Mouse (Mus musculus): ENCODE measurements around the gene Rccd1.

The Rccd1 gene

GRCm38 (mm10) chr7:80261372-80261990 is 62.8 kb downstream of the Rccd1 start:
- in situ Hi-C loops (cut with MboI; ENCODE audit: low sequenced_read_pairs), result no loop called here

DNA sequence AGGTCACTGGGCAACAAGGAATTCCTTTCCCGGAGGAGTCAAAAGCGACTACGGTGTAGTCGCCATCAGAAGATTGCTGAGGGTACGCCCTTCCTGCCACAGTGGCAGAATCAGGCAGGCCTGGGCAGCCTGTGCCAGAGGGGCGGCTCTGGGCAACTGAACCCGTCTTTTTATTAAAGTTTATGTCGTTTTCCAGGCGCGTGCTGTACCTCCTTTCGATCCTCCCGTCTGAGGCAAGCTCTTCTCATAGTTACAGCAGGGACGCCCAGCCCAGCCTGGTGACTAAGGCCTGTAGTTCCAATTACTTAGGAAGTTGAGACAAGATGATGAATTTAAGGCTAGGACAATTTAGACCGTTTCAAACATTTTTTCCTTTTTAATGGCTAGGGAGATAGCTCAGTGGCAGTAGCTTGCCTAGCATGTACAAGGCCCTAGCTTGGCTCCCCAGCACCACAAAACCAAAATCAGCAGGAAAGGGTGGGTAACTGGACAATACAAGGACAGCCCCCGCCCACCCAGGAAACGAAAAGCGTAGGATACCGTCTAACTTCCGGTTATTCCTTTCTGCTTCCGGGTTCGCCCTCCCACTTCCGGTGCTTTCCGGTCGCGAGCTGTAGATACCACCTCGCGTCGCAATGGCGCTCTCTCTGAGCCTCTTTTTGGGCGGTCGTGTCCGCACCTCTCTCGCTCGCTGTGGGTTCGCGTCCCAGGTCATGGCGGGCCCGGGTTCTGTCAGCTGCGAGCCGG is 63.5 kb downstream of the Rccd1 start, which contains the start of gene Ngrn:
Ngrn (plus strand) TSS at position 591 of the 747 bp plus-strand sequence.
- in situ Hi-C loops (cut with MboI; ENCODE audit: low sequenced_read_pairs), result no loop called here

DNA sequence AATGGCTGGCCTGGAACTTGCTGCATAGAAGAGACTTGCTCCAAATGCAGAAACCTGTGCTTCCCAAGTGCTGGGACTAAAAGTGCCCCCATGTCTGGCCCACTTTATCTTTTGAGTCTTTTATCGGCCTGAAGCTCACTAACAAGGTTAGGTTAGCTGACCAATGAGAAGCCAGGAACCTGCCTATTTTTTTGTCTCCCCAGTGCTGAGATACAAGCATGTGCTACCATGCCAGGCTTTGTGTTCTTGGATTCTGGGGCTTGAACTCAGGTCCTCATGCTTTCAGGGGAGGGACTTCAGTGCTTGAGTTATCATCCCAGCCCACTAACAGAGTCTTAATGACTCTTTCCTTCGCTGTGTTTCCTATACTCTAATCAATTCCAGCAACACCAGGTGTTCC is 66.5 kb downstream of the Rccd1 start:
- in situ Hi-C loops (cut with MboI; ENCODE audit: low sequenced_read_pairs), result no loop called here

GRCm38 (mm10) chr7:80255981-80256380 is 68.3 kb downstream of the Rccd1 start:
- in situ Hi-C loops (cut with MboI; ENCODE audit: low sequenced_read_pairs), result no loop called here

GRCm38 (mm10) chr7:80252886-80253285 is 71.4 kb downstream of the Rccd1 start:
- in situ Hi-C loops (cut with MboI; ENCODE audit: low sequenced_read_pairs), result no loop called here

DNA sequence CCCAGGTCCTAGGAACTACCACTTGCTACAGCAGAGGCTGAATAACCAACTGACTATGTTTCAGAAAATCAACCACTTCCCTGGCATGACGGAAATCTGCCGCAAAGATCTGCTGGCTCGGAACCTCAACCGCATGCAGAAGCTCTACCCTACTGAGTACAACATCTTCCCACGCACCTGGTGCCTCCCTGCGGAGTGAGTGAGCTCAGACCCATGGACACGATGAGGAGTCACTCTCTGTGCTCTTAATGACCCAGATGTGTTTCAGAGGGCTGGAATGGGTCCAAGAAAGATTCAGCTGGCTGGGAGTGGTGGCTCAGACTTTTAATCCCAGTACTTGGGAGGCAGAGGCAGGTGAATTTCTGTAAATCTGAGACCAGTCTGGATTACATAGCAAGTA is 71.8 kb downstream of the Rccd1 start:
- in situ Hi-C loops (cut with MboI; ENCODE audit: low sequenced_read_pairs), result no loop called here

DNA sequence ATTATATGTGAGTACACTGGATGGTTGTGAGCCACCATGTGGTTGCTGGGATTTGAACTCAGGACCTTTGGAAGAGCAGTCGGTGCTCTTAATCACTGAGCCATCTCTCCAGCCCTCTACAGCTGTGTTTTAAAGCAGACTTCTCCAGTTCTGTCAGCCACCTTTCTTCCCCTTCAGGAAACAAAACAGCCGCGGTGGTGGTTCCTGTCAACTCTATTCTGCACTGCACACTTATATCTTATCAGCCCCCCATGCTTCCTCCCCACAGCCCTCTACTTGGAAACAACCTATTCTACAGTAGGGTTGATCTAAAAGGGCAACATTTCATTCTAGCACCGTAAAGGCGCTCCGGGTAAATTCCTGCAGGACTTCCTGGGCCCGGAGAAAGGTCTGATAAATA is 77.4 kb downstream of the Rccd1 start:
- in situ Hi-C loops (cut with MboI; ENCODE audit: low sequenced_read_pairs), result no loop called here

DNA sequence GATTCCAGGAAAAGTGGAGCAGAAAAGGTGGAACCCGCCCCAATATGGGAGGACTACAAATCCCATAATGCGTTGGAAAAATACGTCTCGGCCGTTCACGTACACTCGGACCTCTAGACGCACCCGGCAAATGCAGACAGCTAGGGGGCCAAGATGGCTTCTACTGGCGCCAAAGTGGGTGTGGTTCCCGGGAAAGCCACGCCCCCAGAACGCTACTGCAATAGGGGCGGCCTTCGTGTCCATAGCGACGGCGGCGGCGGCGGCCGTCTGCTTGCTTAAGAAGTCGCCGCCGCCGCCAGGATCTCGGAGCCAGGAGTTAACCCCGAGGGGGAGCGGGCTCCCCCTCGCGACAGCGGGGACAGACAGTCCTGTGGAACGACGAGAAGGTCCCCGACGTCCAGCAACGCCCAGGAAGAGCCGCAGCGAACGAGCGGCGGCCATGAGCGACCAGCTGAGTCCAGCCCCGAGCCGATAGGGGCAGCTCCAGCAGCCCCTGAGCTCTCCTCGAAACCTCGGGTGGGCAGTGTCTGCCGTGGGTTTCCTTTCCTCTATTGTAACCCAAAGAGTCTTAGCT is 78.0 kb downstream of the Rccd1 start, which contains the start of gene Ttll13:
Ttll13 (plus strand) TSS at position 229 of the 574 bp plus-strand sequence.
- in situ Hi-C loops (cut with MboI; ENCODE audit: low sequenced_read_pairs), result no loop called here

GRCm38 (mm10) chr7:80244851-80245250 is 79.4 kb downstream of the Rccd1 start:
- in situ Hi-C loops (cut with MboI; ENCODE audit: low sequenced_read_pairs), result no loop called here
